Mouse (Mus musculus) lung, adult 18-20 months (tissue): ENCODE measurements at regions not wholly inside any gene's neighbourhood (a gene's known extent, or its start where the extent isn't known, plus 50 kb on each side); places are given as distances from the start of the nearest gene placed in this dataset.
A peak's percentile ranks its signal among the peaks of the same experiment; 100 is the strongest.
"Not testable (repeated sequence)": the region's sequence is repeated elsewhere in the genome, so short reads cannot be mapped to it uniquely, and the experiment has no call there.

Experiments
- DNase-seq, 2 experiments: peaks; one replicate each; pipeline ENCODE4 v3.0.0; 2022; ENCODE audit warnings: mixed read lengths in 2 of 2

- DNase-seq = no peak
Measured at GRCm38 (mm10) chr2:48315306-48315705, 498.6 kb upstream of the Acvr2a start.

GRCm38 (mm10) chr2:48316180-48316889 lies 497.6 kb upstream of the Acvr2a start:
- no peak for DNase-seq

GRCm38 (mm10) chr2:48317821-48318220 lies 496.1 kb upstream of the Acvr2a start:
- no peak for DNase-seq

GRCm38 (mm10) chr2:48318384-48319030 lies 495.4 kb upstream of the Acvr2a start:
- DNase-seq = no peak

- DNase-seq = no peak
Measured at GRCm38 (mm10) chr2:48321471-48321870, 492.4 kb upstream of the Acvr2a start.

GRCm38 (mm10) chr2:48322278-48322677 lies 491.6 kb upstream of the Acvr2a start:
- no peak for DNase-seq

GRCm38 (mm10) chr2:48328204-48328603 lies 485.7 kb upstream of the Acvr2a start:
- no peak for DNase-seq

- peak in 1 of 2 experiments; percentile 24 for DNase-seq
Measured at GRCm38 (mm10) chr2:48332783-48333182, 481.1 kb upstream of the Acvr2a start.

GRCm38 (mm10) chr2:48348021-48348420 lies 465.9 kb upstream of the Acvr2a start:
- DNase-seq = no peak

- no peak for DNase-seq
Measured at GRCm38 (mm10) chr2:48349794-48350193, 464.1 kb upstream of the Acvr2a start.

- no peak for DNase-seq
Measured at GRCm38 (mm10) chr2:48350206-48350605, 463.7 kb upstream of the Acvr2a start.

GRCm38 (mm10) chr2:48371572-48371971 lies 442.3 kb upstream of the Acvr2a start:
- not testable (repeated sequence) for DNase-seq

GRCm38 (mm10) chr2:48373086-48373485 lies 440.8 kb upstream of the Acvr2a start:
- DNase-seq = no peak

- DNase-seq = no peak
Measured at GRCm38 (mm10) chr2:48374302-48374701, 439.6 kb upstream of the Acvr2a start.

GRCm38 (mm10) chr2:48378160-48378559 lies 435.7 kb upstream of the Acvr2a start:
- DNase-seq = no peak

GRCm38 (mm10) chr2:48378749-48379148 lies 435.2 kb upstream of the Acvr2a start:
- DNase-seq = no peak

- peak in 1 of 2 experiments; percentile 40 for DNase-seq
Measured at GRCm38 (mm10) chr2:48380140-48380539, 433.8 kb upstream of the Acvr2a start.

- no peak for DNase-seq
Measured at GRCm38 (mm10) chr2:48380786-48381185, 433.1 kb upstream of the Acvr2a start.

GRCm38 (mm10) chr2:48381481-48382075 lies 432.3 kb upstream of the Acvr2a start:
- DNase-seq = peak in 1 of 2 experiments; percentile 9

- no peak for DNase-seq
Measured at GRCm38 (mm10) chr2:48398504-48398903, 415.4 kb upstream of the Acvr2a start.

GRCm38 (mm10) chr2:48399191-48399590 lies 414.7 kb upstream of the Acvr2a start:
- DNase-seq = no peak

GRCm38 (mm10) chr2:48402813-48403212 lies 411.1 kb upstream of the Acvr2a start:
- no peak for DNase-seq

- no peak for DNase-seq
Measured at GRCm38 (mm10) chr2:48404460-48404859, 409.4 kb upstream of the Acvr2a start.

GRCm38 (mm10) chr2:48407876-48408275 lies 406.0 kb upstream of the Acvr2a start:
- DNase-seq = no peak
